Mouse (Mus musculus) midbrain, embryonic 10.5 days (tissue): ENCODE measurements around the gene Ogfod2. TPM values are rescaled to one million over a fixed set of nuclear protein-coding genes. Genes with fewer than 3 reads are reported as not detected.

Source experiments
- polyA plus RNA-seq: library from polyadenylated mRNA; unstranded; fragments of >200 nt; fragmentation: Nextera tagmentation; extraction: Ambion mirVana; gene quantifications from 2 replicates; pipeline ENCODE4 v1.2.1, GENCODE M21; 2016

The Ogfod2 gene
- polyA plus RNA-seq, 1 experiment from 2014 or later, result 18.1 TPM

Other genes with a start within 250 kb of the Ogfod2 start
- not detected in 2 replicates for gene Hcar2, start 246.8 kb upstream of the Ogfod2 start, polyA plus RNA-seq
- gene Hcar1, start 232.3 kb upstream of the Ogfod2 start, polyA plus RNA-seq, result not detected in 2 replicates
- gene Denr, start 205.1 kb upstream of the Ogfod2 start, polyA plus RNA-seq, result 159 and 186 TPM in 2 replicates
- 1.9 and 3.4 TPM in 2 replicates for gene Gm43518, start 184.9 kb upstream of the Ogfod2 start, polyA plus RNA-seq
- gene Ccdc62, start 181.6 kb upstream of the Ogfod2 start, polyA plus RNA-seq, result 4.7 and 5.7 TPM in 2 replicates
- gene Hip1r, start 138.7 kb upstream of the Ogfod2 start, polyA plus RNA-seq, result 6.6 and 9.2 TPM in 2 replicates
- 58.1 and 69.2 TPM in 2 replicates for gene Vps37b, start 80.0 kb upstream of the Ogfod2 start, polyA plus RNA-seq
- 0.54 and 1.1 TPM in 2 replicates for gene Abcb9, start 16.5 kb upstream of the Ogfod2 start, polyA plus RNA-seq
- 123 and 132 TPM in 2 replicates for gene Arl6ip4, start 3.8 kb downstream of the Ogfod2 start, polyA plus RNA-seq
- gene Pitpnm2, start 137.5 kb downstream of the Ogfod2 start, polyA plus RNA-seq, result 2.9 and 4.0 TPM in 2 replicates
- gene Mphosph9, start 215.7 kb downstream of the Ogfod2 start, polyA plus RNA-seq, result 16.2 and 18.5 TPM in 2 replicates
- gene 2810006K23Rik, start 215.8 kb downstream of the Ogfod2 start, polyA plus RNA-seq, result 27.8 and 30.2 TPM in 2 replicates